Mouse (Mus musculus) megakaryocyte progenitor cell, adult 5-6 weeks (primary cell): ENCODE results near the gene 3110018I06Rik. TPM values are rescaled to one million over a fixed set of nuclear protein-coding genes. Genes with fewer than 3 reads are reported as not detected.

Experiments
- ATAC-seq: replicated peaks from 2 replicates; pipeline ENCODE4 v1.8.0; 2016; ENCODE audit warnings: mild to moderate bottlenecking, moderate TSS enrichment, inconsistent platforms; ENCODE audit not compliant: poor library complexity
- total RNA-seq, 2 experiments: library from RNA; stranded (forward) in 1 of 2; stranded (reverse) in 1 of 2; fragments of 157-497, 149-512 nt in 1 of 2; fragments of 200-1000 nt in 1 of 2; gene quantifications; 2 replicates each; pipeline versions ENCODE4 v1.2.3 to v1.2.4; 2015 to 2017

Gene 3110018I06Rik
- not detected in 2 replicates for total RNA-seq (2015)
- not detected in 2 replicates for total RNA-seq (2017)

DNA sequence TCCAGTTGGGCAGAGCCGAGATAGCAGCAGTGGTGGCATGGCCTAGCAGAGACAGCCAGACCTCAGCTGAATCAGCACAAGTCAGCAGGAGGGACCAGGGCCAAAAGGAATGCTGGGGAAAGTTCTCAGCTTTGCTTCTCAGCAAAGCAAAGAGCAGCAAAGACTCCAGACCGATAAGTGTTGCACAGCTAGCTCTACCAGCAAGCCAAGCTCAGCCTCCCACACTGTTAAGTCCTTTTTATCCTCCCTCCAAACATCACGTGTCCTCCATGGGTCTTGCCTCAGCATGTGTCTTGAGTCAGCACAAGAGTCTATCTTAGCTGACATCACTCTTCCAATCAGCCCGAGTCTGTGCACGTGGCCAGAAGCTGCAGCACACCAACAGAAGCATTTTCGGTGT is at the start of gene 3110018I06Rik:
Gene 3110018I06Rik, plus strand, starts transcription at position 262 of the 400 bp plus-strand sequence.
- ATAC-seq = no peak

DNA sequence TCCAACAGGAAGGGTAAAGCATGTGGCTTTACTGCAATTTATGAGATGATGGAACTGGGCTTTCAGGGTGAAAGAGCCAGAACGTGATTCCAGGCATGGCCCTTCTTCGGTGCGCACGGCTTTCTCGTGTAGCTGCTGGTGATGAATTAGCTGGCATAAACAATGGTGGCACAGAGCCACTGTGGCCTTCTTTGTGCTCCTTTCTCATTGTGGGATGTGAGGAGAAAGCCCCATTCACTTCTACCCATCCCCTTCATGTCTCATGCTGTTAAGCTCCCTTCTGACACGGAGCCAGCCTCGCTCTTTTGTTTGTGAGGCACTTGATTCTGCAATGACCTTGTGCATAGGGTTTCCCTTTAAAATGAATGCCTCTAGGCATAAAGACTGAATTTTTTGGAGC is 43.8 kb upstream of the 3110018I06Rik start:
- no peak for ATAC-seq

DNA sequence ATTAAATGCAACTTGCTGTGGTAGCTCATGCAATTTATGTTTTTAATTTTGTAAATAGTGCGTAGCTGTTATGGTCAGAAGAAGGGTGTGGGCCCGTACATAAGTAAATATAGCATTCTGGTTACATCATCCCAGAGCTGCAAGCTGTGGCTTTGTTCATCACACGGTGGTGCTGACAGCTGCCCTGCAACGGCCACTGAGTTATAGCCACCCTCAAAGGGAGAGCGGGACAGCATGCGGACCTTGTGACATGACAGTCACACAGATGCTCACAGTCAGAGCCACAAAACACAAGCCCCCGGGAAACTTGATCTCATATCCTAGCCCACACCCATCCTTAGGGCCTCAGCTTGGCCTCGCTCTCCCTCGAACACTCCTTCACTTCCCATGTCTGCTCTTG is 30.6 kb upstream of the 3110018I06Rik start:
- no peak for ATAC-seq

DNA sequence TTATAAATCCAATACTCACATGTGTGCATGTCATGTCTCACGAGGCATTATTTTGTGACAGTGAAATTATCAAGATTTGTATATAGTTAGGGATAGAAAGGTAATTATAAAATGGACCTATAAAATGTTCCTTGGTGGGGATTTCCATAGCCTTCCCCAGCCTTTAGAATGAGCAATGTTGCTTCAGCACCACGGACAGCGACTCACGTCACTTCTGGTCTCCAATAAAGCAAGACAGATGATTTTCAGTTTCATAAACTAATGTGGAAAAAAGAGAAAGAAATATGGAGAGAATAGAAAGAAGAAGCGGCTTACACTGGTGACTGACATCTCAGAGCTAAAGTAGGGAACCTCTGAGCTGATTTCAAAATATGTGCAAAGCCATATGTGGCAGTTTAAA is 23.7 kb upstream of the 3110018I06Rik start:
- no peak for ATAC-seq

DNA sequence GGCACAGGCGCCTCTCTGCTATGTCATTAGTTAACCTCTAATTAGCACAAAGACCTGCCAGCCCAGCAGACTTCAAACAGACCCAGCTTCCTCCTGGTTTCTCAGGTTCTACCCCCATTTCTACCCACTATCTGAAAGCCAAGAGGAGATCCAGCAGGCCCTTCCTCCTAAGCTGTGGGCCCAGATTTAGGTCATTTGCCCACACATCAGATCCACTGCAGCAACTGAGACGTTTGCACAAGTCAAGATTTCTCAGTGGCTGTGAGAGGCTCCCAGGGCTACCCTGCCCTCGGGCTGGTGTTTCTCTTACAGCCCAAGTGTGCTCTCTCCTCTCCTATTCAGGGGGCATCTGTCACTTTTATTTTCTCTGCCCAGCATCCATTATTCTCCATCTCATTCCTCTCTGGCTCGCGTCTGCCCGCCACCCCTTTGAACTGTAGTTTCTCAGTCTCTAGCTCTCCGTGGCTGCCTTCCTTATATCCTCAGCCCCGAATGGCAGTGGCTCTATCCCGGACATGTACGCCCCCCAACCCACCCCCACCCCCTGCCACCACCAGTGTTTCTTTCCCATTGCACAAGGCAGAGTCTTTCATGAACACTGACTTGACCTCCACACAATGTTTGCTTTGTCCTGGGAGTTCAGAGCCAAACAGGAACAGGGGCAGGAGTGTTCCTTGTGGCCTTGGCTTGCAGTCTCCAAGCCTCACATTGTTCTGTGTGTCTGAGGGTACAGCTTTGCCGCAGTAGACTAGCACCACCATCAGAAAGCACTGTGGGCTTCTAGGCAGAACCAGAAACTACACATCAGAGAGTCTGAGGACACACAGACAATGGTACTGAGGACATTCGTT is 11.8 kb upstream of the 3110018I06Rik start:
- no peak for ATAC-seq

DNA sequence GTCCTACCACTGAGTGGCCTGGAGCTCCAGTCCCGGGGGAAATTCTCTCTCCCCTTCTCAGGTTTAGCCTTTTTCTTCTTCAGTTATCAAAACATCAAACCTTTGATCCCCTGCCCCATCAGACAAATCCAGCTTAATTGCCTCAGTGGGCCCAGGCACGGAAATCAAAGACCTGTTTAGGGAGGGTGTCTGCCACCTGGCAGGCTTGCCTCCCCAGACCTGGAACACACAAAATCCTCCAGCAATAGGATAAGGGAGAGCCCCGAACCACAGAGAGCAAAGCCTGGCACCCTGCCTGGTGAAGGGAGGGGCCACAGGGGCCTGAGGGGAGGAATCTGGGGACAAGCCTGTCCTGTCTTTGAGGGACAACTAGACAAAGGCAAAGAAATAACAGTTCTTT is 9.1 kb upstream of the 3110018I06Rik start:
- no peak for ATAC-seq

DNA sequence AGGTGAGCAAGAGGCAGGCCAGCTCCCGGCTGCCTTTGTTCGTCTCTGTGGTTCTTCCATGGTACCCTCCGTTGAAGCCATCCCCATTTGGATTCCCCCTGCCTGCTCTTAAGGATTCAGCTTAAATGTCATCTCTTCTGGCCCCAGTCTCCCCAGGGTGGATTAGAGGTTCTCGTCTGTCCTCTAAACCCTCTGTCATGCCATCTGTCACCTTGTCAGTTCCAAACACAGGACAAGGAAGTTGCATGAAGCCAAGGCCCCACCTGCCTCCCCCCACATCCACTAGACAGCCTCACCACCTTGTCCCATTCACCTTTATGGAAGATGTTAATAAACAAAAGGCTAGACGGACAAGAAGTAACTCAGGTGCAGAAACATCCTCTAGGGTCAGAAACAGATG is 5.4 kb upstream of the 3110018I06Rik start:
- no peak for ATAC-seq

DNA sequence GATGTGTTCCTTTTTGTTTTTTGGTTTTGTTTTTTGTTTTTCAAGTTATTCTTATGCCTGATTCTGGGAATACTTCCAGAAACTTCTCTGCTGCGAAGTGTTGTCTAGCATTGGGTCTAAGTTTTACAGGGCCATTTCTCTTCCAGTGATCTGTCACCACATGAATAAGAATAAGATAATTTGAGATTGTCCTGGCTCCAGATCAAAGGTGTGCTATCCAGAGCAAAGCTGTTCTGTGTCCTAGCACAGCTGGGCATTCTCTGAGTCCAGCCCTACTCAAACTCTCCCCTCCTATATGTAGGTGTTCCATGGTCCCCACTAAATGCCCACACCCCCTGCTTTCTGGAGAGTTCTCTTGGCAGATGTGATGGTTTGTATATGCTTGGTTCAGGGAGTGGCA is 2.9 kb downstream of the 3110018I06Rik start:
- no peak for ATAC-seq

DNA sequence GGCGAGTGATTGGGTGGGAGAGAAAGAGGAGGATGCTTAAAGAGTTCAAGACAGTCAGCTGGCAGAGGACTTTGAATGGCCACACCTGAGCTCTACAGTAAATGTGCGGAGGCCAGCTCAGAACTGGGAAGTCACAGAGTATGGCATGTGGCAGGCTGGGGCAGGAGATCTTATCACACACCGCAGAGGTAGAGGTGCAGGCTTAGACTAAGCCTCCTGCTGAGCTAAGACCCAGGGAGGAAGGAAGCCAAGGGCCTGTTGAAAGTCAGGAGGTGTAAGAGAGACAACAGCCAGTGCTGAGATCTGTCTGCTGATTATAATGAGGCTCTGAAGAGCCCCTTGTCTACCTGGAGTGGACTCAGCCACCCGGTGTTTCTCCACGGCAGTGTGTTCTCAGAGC is 8.5 kb downstream of the 3110018I06Rik start:
- no peak for ATAC-seq

DNA sequence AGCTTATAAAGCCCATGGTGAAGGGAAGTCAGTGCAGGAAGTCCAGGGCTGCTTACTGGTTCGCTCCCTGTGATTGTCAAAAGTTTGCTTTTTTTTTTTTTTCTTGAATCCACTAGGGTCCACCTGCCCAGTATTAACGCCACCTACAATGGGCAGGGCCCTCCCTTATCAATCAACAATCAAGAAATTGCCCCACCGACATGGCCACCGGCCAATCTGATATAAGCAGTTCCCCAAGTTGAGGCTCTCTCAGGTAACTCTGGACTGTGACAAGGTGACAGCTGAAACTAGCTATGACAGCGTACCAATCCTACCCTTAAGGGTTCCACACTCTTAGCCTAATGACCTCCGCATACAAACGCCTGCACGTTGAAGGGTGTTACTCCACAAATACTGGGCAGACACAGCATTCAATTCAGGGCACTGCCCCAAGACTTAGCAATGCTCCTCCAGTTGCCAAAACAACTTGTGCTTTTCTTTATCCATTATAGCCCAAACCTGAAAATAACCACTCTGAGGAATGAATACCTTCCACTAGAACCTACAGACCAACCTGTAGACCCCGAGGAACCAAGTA is 21.3 kb downstream of the 3110018I06Rik start:
- no peak for ATAC-seq

DNA sequence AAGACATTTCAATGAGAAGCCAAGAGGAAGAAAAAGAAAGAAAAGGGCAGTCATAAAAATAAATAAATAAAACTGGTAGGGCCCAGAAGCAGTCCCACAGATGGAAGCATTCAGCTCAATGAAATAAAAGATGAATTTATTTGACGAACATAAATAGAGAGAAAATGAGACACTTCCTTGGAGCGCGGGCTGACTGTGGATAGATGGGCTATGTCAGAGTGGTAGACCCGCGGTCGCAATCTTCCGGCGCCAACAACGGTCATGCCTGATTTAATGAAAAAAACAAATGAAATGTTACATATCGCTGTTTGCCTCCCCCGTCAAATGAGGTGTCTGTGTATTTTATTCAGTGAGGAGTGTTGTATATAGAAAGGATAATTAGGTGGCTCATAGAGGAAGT is 22.7 kb downstream of the 3110018I06Rik start:
- no peak for ATAC-seq

DNA sequence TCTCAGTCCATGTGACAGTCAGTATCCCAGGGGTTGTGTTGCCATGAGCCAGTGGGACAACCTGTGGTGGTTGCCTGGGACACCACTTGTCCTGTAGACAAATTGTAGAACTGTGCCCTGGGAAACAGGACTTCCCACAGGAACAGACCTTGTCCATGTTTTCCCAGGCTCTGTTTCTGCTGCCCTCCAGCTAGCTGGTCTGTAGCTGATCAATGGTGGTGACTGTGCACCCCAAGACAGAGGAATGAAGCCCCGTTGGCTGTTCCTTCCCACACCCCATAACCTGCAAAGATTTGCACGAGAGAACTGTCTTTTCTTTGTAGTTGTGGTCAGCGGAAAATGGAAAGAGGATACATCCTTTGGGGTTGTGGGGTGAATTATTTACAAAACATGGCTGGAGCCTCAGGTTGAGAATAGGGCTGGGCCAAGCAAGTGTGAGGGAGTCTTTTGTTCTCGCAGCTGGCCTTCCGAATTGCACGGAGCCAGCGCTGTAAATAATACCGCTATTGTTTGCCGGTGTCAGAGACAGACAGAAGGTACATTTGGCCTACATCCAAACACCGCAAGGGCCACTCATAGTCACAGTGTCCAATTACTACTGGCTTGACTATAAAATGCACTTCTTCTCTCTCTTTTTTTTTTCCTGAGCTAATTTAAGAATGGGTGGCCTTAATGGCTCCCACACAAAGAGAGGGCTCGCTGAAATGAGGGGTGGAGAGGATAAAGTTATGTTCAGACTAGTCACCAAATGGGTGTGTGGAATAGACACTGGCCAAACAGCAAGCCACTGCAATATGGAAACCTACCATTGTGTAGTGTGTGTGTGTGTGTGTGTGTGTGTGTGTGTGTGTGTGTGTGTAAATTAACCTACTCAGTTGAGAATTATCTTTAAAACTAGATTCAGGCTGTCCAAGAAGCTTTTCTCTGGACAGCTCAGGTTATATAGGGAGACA is 28.1 kb downstream of the 3110018I06Rik start:
- no peak for ATAC-seq

DNA sequence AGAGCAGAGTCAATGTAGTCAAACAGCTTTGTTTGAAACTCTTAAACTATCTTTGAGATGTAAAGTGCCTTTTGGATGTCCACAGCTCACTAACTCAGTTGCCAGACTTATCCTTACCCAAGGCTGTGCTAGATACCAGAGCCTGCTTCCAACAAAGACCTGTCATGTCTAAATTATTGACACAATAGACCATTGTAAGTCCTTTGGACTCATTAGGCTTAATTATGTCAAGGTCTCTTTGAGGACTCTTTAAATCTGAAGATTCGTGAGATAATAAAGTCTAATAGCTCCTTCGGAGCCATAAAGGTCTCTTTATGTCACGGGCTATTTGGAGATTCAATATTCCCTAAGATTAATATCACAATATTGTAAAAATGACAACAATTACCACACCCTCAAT is 32.5 kb downstream of the 3110018I06Rik start:
- ATAC-seq = no peak

DNA sequence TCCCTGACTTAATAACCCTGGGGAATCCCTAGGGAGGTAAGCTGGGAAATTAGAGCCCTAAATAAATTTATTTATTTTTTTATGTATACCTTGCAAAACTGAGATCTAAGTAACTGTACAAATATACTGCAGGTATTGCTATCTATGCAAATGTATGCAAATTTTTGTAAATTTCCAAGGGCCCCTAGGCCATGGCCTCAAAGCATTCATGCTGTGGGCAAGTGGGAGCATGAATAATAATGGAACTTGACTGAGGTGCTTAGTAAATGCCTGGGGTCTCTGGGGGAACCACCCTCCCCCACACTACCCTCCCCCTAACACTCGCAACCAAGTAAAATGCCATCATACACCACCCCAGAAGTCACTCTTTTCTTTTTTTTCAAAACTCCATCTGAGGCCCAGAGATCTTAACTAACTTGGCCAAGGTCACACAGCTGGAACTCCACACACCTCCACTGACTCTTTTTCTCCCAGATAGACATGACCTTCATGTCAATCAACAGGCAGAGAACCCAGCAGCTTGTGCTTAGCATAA is 40.0 kb downstream of the 3110018I06Rik start:
- no peak for ATAC-seq

DNA sequence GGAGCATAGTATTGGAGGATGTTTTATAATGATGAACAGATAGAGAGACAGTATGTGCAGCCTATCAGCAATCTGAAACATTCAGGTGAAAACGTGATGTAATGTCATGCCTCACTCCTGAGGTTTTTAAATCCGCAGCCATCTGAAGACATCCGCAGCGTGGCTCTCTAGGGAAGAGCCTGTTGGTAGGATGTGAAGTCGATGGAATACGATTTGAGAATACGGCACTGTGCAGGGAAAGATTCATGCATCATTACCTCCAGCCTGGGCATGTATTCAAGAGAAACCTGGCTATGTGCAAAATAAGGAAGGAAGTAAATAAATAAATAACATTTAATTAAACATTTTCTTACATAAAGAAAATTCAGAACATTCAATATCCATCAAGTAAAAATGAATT is 44.4 kb downstream of the 3110018I06Rik start:
- ATAC-seq = no peak
